Mouse (Mus musculus): ENCODE results near the gene Cacnb4.

- TF ChIP-seq POLR2A (IDR thresholded peaks at IDR 0.05; ENCODE audit: control insufficient read depth in 1 of 2, insufficient read depth in 1 of 2, low read depth in 1 of 2, low read length in 2 of 2, poor library complexity in 1 of 2) (no peak), ETS1 (IDR thresholded peaks at IDR 0.05; ENCODE audit: low read depth, low read length) (no peak), MAFK (IDR thresholded peaks at IDR 0.05; ENCODE audit: borderline replicate concordance, low read depth, low read length) (no peak), HCFC1 (IDR thresholded peaks at IDR 0.05; ENCODE audit: low read depth, low read length) (no peak), CTCF (IDR thresholded peaks at IDR 0.05 in 2 of 3, conservative IDR thresholded peaks at IDR 0.05 in 1 of 3; ENCODE audit: control insufficient read depth in 1 of 3, insufficient read depth in 1 of 3, low read depth in 2 of 3, low read length in 3 of 3, poor library complexity in 1 of 3, severe bottlenecking in 1 of 3) (no peak), EP300 (IDR thresholded peaks at IDR 0.05; ENCODE audit: low read depth in 1 of 2, low read length in 2 of 2) (no peak), RCOR1 (IDR thresholded peaks at IDR 0.05; ENCODE audit: low read depth, low read length) (no peak), TAL1 (IDR thresholded peaks at IDR 0.05; ENCODE audit: low read length) (no peak), JUND (IDR thresholded peaks at IDR 0.05; ENCODE audit: low read depth, low read length) (no peak), ZC3H11A (IDR thresholded peaks at IDR 0.05; ENCODE audit: low read depth, low read length) (no peak), POLR2AphosphoS2 (IDR thresholded peaks at IDR 0.05; ENCODE audit: low read length) (no peak), USF2 (IDR thresholded peaks at IDR 0.05; ENCODE audit: borderline replicate concordance in 1 of 2, insufficient read depth in 1 of 2, low read depth in 1 of 2, low read length in 2 of 2) (no peak), ZMIZ1 (IDR thresholded peaks at IDR 0.05; ENCODE audit: low read depth, low read length) (no peak)
Measured at GRCm38 (mm10) chr2:52590340-52590969, 86.2 kb downstream of the Cacnb4 start.

All from MEL (cell line).